Mouse (Mus musculus) liver, embryonic 14.5 days (tissue): ENCODE measurements around the gene Efna5. TPM values are rescaled to one million over a fixed set of nuclear protein-coding genes. Genes with fewer than 3 reads are reported as not detected.

Experiments used
- ATAC-seq: fragments of 200-750 bp; cut with Nextera tagmentation; 2 replicates; pipeline ENCODE4 v1.8.0; 2017; ENCODE audit warnings: moderate number of reproducible peaks, mild to moderate bottlenecking, moderate library complexity; ENCODE audit not compliant: insufficient read depth
- DNase-seq, 3 experiments: peaks; one replicate each; pipeline ENCODE4 v3.0.0-alpha.2; 2012 to 2013; ENCODE audit warnings: low read depth in 3 of 3, low spot score in 3 of 3
- H3K27ac ChIP-seq: fragments of 300-500 bp; sonication (generic); 2 replicates; pipeline ENCODE4 v1.5.1; 2014; ENCODE audit warnings: moderate library complexity, mild to moderate bottlenecking, control low read depth, inconsistent platforms
- H3K27me3 ChIP-seq: fragments of 300-500 bp; sonication (generic); 2 replicates; pipeline ENCODE4 v1.6.1; 2014; ENCODE audit warnings: mild to moderate bottlenecking, low read length, moderate library complexity; ENCODE audit not compliant: control insufficient read depth, insufficient read depth
- H3K36me3 ChIP-seq: fragments of 300-500 bp; sonication (generic); replicated peaks from 2 replicates; pipeline ENCODE4 v1.6.1; 2014; ENCODE audit warnings: low read depth; ENCODE audit not compliant: control insufficient read depth, insufficient read depth
- H3K4me1 ChIP-seq, 2 experiments: fragments of 200-500 bp in 1 of 2; fragments of 300-500 bp in 1 of 2; sonication (generic) in 1 of 2; replicated peaks; 2 replicates each; pipeline ENCODE4 v1.6.1; 2012 to 2014; ENCODE audit warnings: antibody characterized with exemption in 1 of 2, inconsistent platforms in 1 of 2, low read length in 1 of 2; ENCODE audit not compliant: control insufficient read depth in 2 of 2, insufficient read depth in 2 of 2
- H3K4me2 ChIP-seq: fragments of 300-500 bp; sonication (generic); 2 replicates; pipeline ENCODE4 v1.6.1; 2014; ENCODE audit warnings: low read depth, mild to moderate bottlenecking, control low read depth, moderate library complexity
- H3K4me3 ChIP-seq, 2 experiments: fragments of 200-500 bp in 1 of 2; fragments of 300-500 bp in 1 of 2; sonication (generic) in 1 of 2; 2 replicates each; pipeline ENCODE4 v1.5.1; 2012 to 2014; ENCODE audit warnings: low read depth in 2 of 2, low read length in 2 of 2, mild to moderate bottlenecking in 2 of 2, control low read depth in 1 of 2, inconsistent platforms in 1 of 2, moderate library complexity in 1 of 2; ENCODE audit not compliant: insufficient read depth in 1 of 2
- H3K9ac ChIP-seq: fragments of 300-500 bp; sonication (generic); replicated peaks from 2 replicates; pipeline ENCODE4 v1.6.1; 2014; ENCODE audit warnings: mild to moderate bottlenecking, control low read depth, moderate library complexity
- H3K9me3 ChIP-seq: fragments of 300-500 bp; sonication (generic); 2 replicates; pipeline ENCODE4 v1.6.1; 2016; ENCODE audit warnings: low read length, mixed read lengths; ENCODE audit not compliant: control insufficient read depth
- CTCF ChIP-seq: IDR thresholded peaks from 2 replicates; pipeline ENCODE4 v1.5.1; 2016; ENCODE audit warnings: antibody characterized with exemption, low read depth, control low read depth
- EP300 ChIP-seq: IDR thresholded peaks from 2 replicates; pipeline ENCODE4 v1.6.1; 2016; ENCODE audit warnings: antibody characterized with exemption, low read depth
- WGBS: fragments of 180-500 bp; shearing (Covaris S2); extraction: QIAGEN DNeasy Blood & Tissue Kit; methylation state at CpG from one replicate; pipeline ENCODE4 v1.1.7; 2014; ENCODE audit not compliant: insufficient replicate concordance; 5-methylcytosine and 5-hydroxymethylcytosine counted together
- polyA plus RNA-seq, 2 experiments: library from polyadenylated mRNA; depleted of rRNA in 1 of 2; stranded (reverse) in 1 of 2; unstranded in 1 of 2; fragments of >200 nt; fragmentation: Nextera tagmentation in 1 of 2; extraction: Ambion mirVana in 1 of 2; gene quantifications; 2 replicates each; pipeline versions ENCODE4 v1.2.1 to v1.2.3; 2012 to 2014

Efna5 gene
- polyA plus RNA-seq, 2 experiments, result 0.40 to 1.6 TPM

DNA sequence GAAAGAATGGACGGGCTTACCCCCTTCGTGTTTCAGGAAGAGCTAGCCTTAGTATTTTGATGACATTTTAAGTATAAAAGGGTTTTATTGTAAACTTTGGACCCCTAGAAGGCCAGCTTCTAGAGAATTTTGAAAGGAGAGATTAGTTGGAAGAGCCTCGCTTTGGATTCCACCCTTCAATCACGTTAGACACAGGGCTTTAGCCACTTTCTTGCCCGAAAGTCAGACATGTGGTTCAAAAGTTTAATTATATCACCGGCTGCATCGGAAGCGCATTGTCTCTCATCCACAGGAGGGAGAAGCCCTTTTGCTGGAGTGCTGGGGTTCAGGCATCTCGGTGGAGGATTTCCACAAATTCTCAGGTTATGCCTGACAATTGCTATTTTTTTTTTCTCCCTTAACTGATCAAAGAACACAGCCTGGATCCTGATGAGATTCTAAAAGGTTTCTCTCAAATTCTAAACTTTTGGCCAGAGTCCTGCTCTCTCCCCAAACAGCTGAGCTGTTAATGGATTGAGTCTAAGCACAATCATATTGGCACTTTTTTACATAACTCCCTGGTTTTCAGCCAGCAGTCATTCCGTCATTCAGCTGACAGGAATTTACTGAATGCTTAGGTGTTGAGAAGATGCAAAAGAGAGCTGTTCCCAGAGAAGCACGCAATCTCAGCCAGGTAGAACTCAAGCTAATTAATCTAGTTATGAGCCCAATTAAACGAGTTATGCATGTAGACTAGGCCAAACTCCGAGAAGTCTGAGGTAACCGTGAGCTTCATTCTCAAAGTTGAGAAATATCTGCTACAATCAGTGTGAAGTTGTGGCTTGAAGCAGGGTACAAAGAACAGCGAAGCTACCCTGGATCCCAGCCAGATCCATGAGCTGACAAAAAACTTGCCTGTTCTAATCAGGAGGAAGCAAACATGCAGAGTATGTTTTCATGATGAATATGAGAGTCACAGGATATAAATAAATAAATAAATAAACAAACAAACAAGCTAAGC lies 91.5 kb downstream of the Efna5 start:
- no peak overlapping the region for H3K4me3 ChIP-seq
- H3K27me3 ChIP-seq, result no peaks in the 10 kb centered on the region
- 49% methylated on average over 15 of the region's 15 CpGs for WGBS
- ATAC-seq (no peak), DNase-seq (no peak)
- H3K9me3 ChIP-seq, result no peaks in the 10 kb centered on the region
- H3K4me1 ChIP-seq, result no peaks in the 10 kb centered on the region; a peak in 1 of 4 replicates
- no peaks in the 10 kb centered on the region for H3K36me3 ChIP-seq
- no peak overlapping the region for H3K4me2 ChIP-seq
- H3K27ac ChIP-seq, result no peak overlapping the region
- no peak overlapping the region for H3K9ac ChIP-seq
- no peak for TF ChIP-seq EP300
- no peak for TF ChIP-seq CTCF

DNA sequence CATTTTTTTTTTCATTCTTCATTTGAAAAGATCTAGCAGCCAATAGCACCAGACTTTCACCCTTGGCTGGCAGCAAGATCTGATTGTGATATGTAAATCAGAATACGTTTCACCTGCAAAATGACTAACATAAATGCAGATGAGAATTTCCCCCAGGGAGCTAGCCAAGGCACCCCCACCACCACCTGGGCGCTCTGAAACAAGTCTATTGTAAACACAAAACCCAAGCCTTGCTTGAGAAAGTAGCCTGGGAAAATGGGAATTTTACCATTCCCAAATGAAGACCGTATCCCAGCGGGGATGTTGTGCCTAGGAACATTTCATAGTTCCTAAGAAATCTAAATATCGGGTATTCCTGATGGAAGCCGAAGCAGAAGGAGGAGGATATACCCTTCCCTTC lies 92.3 kb downstream of the Efna5 start:
- H3K36me3 ChIP-seq, result no peaks in the 10 kb centered on the region
- no peaks in the 10 kb centered on the region for H3K27me3 ChIP-seq
- ATAC-seq (no peak), DNase-seq (no peak)
- no peak overlapping the region for H3K27ac ChIP-seq
- H3K4me3 ChIP-seq, result no peak overlapping the region
- H3K4me2 ChIP-seq, result no peak overlapping the region
- H3K9me3 ChIP-seq, result no peaks in the 10 kb centered on the region
- no peak overlapping the region for H3K9ac ChIP-seq
- TF ChIP-seq CTCF (no peak), EP300 (no peak)
- no peaks in the 10 kb centered on the region; a peak in 1 of 4 replicates for H3K4me1 ChIP-seq
- 55% methylated on average over 6 of the region's 6 CpGs for WGBS

DNA sequence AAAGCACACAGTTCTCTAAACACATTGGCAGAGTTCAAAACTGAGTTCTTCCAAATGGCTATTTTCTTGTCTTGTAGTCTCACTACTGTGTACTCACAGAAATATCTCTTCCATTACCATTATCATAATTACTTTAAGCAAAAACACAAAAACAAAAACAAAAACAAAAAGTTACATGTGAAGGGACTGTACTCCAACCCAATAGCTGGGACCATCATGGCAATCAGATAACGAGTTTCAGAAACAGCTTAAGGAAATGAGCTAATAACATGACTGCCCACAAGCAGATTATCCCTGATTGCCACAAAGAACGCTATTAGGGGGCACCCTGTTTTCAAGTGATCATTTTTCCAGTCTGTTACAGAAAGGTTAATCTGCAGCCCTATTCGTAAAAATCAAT lies 93.3 kb downstream of the Efna5 start:
- Histone ChIP-seq H3K27me3 (no peaks in the 10 kb centered on the region), H3K4me2 (no peak overlapping the region), H3K27ac (no peak overlapping the region), H3K9me3 (no peaks in the 10 kb centered on the region), H3K36me3 (no peaks in the 10 kb centered on the region), H3K4me1 (no peaks in the 10 kb centered on the region; a peak in 1 of 4 replicates), H3K9ac (no peak overlapping the region), H3K4me3 (no peak overlapping the region)
- ATAC-seq (no peak), DNase-seq (no peak)
- 19% methylated on average over 3 of the region's 3 CpGs for WGBS
- TF ChIP-seq CTCF, result no peak
- TF ChIP-seq EP300, result no peak

DNA sequence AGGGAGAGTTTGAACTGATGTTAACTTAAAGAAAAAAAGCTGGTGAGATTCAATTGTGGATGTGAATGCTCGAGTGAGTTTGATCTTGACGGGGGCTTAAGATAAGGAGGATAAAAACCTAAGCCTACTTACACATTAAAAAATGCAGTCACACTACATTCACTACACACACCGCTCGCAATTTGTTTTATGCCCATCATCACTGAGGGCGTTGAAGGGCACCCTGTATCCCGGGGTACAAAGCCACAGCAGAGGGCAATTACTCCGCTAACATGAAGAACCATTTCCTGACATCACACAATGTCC lies 94.6 kb downstream of the Efna5 start:
- no peak overlapping the region for H3K9ac ChIP-seq
- no peak for TF ChIP-seq CTCF
- no peak for TF ChIP-seq EP300
- ATAC-seq (no peak), DNase-seq (no peak)
- H3K9me3 ChIP-seq, result no peaks in the 10 kb centered on the region
- H3K4me2 ChIP-seq, result no peak overlapping the region
- no peak overlapping the region for H3K27ac ChIP-seq
- no peak overlapping the region for H3K4me3 ChIP-seq
- WGBS, result 66% methylated on average over 7 of the region's 7 CpGs
- no peaks in the 10 kb centered on the region for H3K36me3 ChIP-seq
- H3K27me3 ChIP-seq, result no peaks in the 10 kb centered on the region
- no peaks in the 10 kb centered on the region; a peak in 1 of 4 replicates for H3K4me1 ChIP-seq

DNA sequence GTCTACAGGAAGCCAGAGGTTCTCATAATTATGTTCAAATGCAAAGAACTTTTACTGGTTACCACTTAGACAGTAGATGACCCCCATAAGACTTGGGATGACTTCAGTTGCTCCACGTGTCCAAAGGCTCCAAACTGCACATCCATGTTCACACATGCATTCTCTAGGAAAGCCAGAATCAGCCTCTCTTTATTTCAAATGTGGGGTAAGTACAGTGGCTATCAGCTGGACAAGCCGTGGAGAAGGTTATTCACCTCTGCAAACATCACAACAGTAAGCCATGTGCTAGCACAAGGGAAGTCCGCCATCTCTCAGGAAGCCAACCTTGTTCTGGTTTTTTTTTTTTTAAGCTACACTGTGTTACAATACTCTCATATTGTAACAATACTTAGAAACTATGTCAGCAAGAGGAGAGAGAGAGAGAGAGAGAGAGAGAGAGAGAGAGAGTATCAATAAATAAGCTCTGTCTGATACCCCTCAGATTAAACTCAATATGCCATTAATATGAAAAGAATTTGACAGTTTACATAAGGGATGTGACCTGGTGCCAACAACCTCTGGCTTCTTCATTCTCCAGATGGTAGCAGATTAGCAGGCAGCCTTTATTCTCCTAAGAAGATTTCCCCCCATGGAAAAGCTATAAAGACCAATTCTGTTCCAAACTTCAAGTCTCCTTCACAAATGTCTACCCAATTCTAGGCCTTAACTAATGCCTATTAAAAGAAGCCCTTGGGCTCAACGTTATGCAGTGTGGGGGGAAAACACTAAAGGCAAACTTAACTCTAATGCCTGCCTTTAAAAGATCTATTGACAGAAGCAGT lies 95.1 kb downstream of the Efna5 start:
- no peak for TF ChIP-seq EP300
- no peak for TF ChIP-seq CTCF
- ATAC-seq, result no peak
- no peak for DNase-seq
- H3K36me3 ChIP-seq, result no peaks in the 10 kb centered on the region
- H3K9ac ChIP-seq, result no peak overlapping the region
- H3K27ac ChIP-seq, result no peak overlapping the region
- H3K27me3 ChIP-seq, result no peaks in the 10 kb centered on the region
- H3K4me3 ChIP-seq, result no peak overlapping the region
- no peak overlapping the region for H3K4me2 ChIP-seq
- 49% methylated on average over 4 of the region's 4 CpGs for WGBS
- H3K9me3 ChIP-seq, result no peaks in the 10 kb centered on the region
- H3K4me1 ChIP-seq, result no peaks in the 10 kb centered on the region; a peak in 1 of 4 replicates
